Mouse (Mus musculus) heart, embryonic 14.5 days (tissue): ENCODE measurements at regions not wholly inside any gene's neighbourhood (a gene's known extent, or its start where the extent isn't known, plus 50 kb on each side); places are given as distances from the start of the nearest gene placed in this dataset.

Source experiments
- ATAC-seq: fragments of 200-750 bp; cut with Nextera tagmentation; 2 replicates; pipeline ENCODE4 v1.8.0; 2017; ENCODE audit warnings: low read depth, moderate TSS enrichment; ENCODE audit not compliant: insufficient number of reproducible peaks, insufficient read depth, low FRiP score
- H3K27ac ChIP-seq, 2 experiments: fragments of 200-500 bp in 1 of 2; fragments of 300-500 bp in 1 of 2; sonication (generic) in 1 of 2; replicated peaks in 1 of 2; 2 replicates each; pipeline ENCODE4 v1.5.1; 2012 to 2014; ENCODE audit warnings: low read depth in 2 of 2, low read length in 2 of 2, control low read depth in 1 of 2, mild to moderate bottlenecking in 1 of 2, mixed read lengths in 1 of 2; ENCODE audit not compliant: control insufficient read depth in 1 of 2, insufficient read depth in 1 of 2
- H3K27me3 ChIP-seq: fragments of 300-500 bp; sonication (generic); 2 replicates; pipeline ENCODE4 v1.6.1; 2014; ENCODE audit warnings: mild to moderate bottlenecking, low read length, control low read depth; ENCODE audit not compliant: control insufficient read depth, insufficient read depth
- H3K36me3 ChIP-seq: fragments of 300-500 bp; sonication (generic); 2 replicates; pipeline ENCODE4 v1.6.1; 2014; ENCODE audit warnings: mild to moderate bottlenecking, control low read depth, low read length, mixed read lengths; ENCODE audit not compliant: control insufficient read depth, insufficient read depth
- H3K4me1 ChIP-seq, 2 experiments: fragments of 200-500 bp in 1 of 2; fragments of 300-500 bp in 1 of 2; sonication (generic) in 1 of 2; 2 replicates each; pipeline ENCODE4 v1.6.1; 2012 to 2014; ENCODE audit warnings: low read length in 2 of 2, control low read depth in 1 of 2, mixed read lengths in 1 of 2; ENCODE audit not compliant: control insufficient read depth in 2 of 2, insufficient read depth in 2 of 2
- H3K4me2 ChIP-seq: fragments of 300-500 bp; sonication (generic); 2 replicates; pipeline ENCODE4 v1.6.1; 2014; ENCODE audit warnings: mild to moderate bottlenecking, low read length
- H3K4me3 ChIP-seq, 2 experiments: fragments of 200-500 bp in 1 of 2; fragments of 300-500 bp in 1 of 2; sonication (generic) in 1 of 2; 2 replicates each; pipeline ENCODE4 v1.5.1; 2012 to 2014; ENCODE audit warnings: low read length in 2 of 2, mild to moderate bottlenecking in 2 of 2, control low read depth in 1 of 2, low read depth in 1 of 2, moderate library complexity in 1 of 2; ENCODE audit not compliant: control insufficient read depth in 1 of 2, insufficient read depth in 1 of 2
- H3K9ac ChIP-seq: fragments of 300-500 bp; sonication (generic); 2 replicates; pipeline ENCODE4 v1.6.1; 2014; ENCODE audit warnings: mild to moderate bottlenecking, low read length
- H3K9me3 ChIP-seq: fragments of 300-500 bp; sonication (generic); 2 replicates; pipeline ENCODE4 v1.6.1; 2016; ENCODE audit warnings: low read length, control low read depth; ENCODE audit not compliant: control insufficient read depth
- WGBS: fragments of 180-500 bp; shearing (Covaris S2); extraction: QIAGEN DNeasy Blood & Tissue Kit; methylation state at CpG from one replicate; pipeline ENCODE4 v1.1.7; 2014; 5-methylcytosine and 5-hydroxymethylcytosine counted together

GRCm38 (mm10) chr9:61253761-61254160 lies 118.4 kb upstream of the Tle3 start:
- WGBS = 69% methylated on average over 3 of the region's 3 CpGs
- Histone ChIP-seq H3K4me1 (no peaks in the 10 kb centered on the region), H3K4me3 (no peak overlapping the region), H3K36me3 (no peaks in the 10 kb centered on the region), H3K27me3 (peaks cover 7% of the 10 kb centered on the region; the same call in 1 of the 2 replicates), H3K9me3 (peaks cover 5% of the 10 kb centered on the region; the same call in 1 of the 2 replicates), H3K4me2 (no peak overlapping the region), H3K9ac (no peak overlapping the region), H3K27ac (no peak overlapping the region)
- ATAC-seq = no peak

GRCm38 (mm10) chr9:61257488-61257887 lies 114.7 kb upstream of the Tle3 start:
- no peak overlapping the region for H3K4me3 ChIP-seq
- H3K4me2 ChIP-seq = no peak overlapping the region
- ATAC-seq = no peak
- no peak overlapping the region for H3K27ac ChIP-seq
- 61% methylated on average over 4 of the region's 4 CpGs for WGBS
- peaks cover 0 to 6% of the 10 kb centered on the region in 2 experiments; a peak in 1 of 4 replicates for H3K4me1 ChIP-seq
- no peak overlapping the region for H3K9ac ChIP-seq
- H3K36me3 ChIP-seq = no peaks in the 10 kb centered on the region
- peaks cover 17% of the 10 kb centered on the region for H3K27me3 ChIP-seq
- peaks cover 5% of the 10 kb centered on the region; the same call in 1 of the 2 replicates for H3K9me3 ChIP-seq

GRCm38 (mm10) chr9:61258100-61258499 lies 114.1 kb upstream of the Tle3 start:
- H3K4me1 ChIP-seq = peaks cover 0 to 6% of the 10 kb centered on the region in 2 experiments; a peak in 1 of 4 replicates
- H3K36me3 ChIP-seq = no peaks in the 10 kb centered on the region
- no peak overlapping the region for H3K4me2 ChIP-seq
- peaks cover 5% of the 10 kb centered on the region; the same call in 1 of the 2 replicates for H3K9me3 ChIP-seq
- H3K4me3 ChIP-seq = no peak overlapping the region
- WGBS = 79% methylated on average over 5 of the region's 5 CpGs
- no peak for ATAC-seq
- peaks cover 19% of the 10 kb centered on the region for H3K27me3 ChIP-seq
- no peak overlapping the region for H3K27ac ChIP-seq
- no peak overlapping the region for H3K9ac ChIP-seq

GRCm38 (mm10) chr9:61259421-61260174 lies 112.6 kb upstream of the Tle3 start:
- H3K4me3 ChIP-seq = no peak overlapping the region
- peaks cover 0 to 6% of the 10 kb centered on the region in 2 experiments; a peak in 1 of 4 replicates for H3K4me1 ChIP-seq
- ATAC-seq = no peak
- WGBS = 18% methylated on average over 7 of the region's 7 CpGs
- H3K4me2 ChIP-seq = no peak overlapping the region
- H3K36me3 ChIP-seq = no peaks in the 10 kb centered on the region
- H3K27ac ChIP-seq = no peak overlapping the region
- H3K9me3 ChIP-seq = peaks cover 5% of the 10 kb centered on the region; the same call in 1 of the 2 replicates
- H3K9ac ChIP-seq = no peak overlapping the region
- peaks cover 20% of the 10 kb centered on the region for H3K27me3 ChIP-seq

- H3K27ac ChIP-seq = no peak overlapping the region
- H3K36me3 ChIP-seq = no peaks in the 10 kb centered on the region
- H3K4me2 ChIP-seq = no peak overlapping the region
- H3K9me3 ChIP-seq = peaks cover 10% of the 10 kb centered on the region; the same call in 1 of the 2 replicates
- H3K9ac ChIP-seq = no peak overlapping the region
- ATAC-seq = no peak
- H3K27me3 ChIP-seq = peaks cover 25% of the 10 kb centered on the region
- no peak overlapping the region for H3K4me3 ChIP-seq
- 67% methylated on average over 6 of the region's 6 CpGs for WGBS
- H3K4me1 ChIP-seq = peaks cover 0 to 6% of the 10 kb centered on the region in 2 experiments; a peak in 1 of 4 replicates
Measured at GRCm38 (mm10) chr9:61261263-61261662, 110.9 kb upstream of the Tle3 start.

GRCm38 (mm10) chr9:61261739-61262333 lies 110.3 kb upstream of the Tle3 start:
- H3K36me3 ChIP-seq = no peaks in the 10 kb centered on the region
- H3K27me3 ChIP-seq = peaks cover 31% of the 10 kb centered on the region
- no peak overlapping the region for H3K9ac ChIP-seq
- H3K4me2 ChIP-seq = no peak overlapping the region
- 51% methylated on average over 12 of the region's 12 CpGs for WGBS
- no peak overlapping the region for H3K4me3 ChIP-seq
- no peak for ATAC-seq
- peaks cover 0 to 6% of the 10 kb centered on the region in 2 experiments; a peak in 1 of 4 replicates for H3K4me1 ChIP-seq
- no peak overlapping the region for H3K27ac ChIP-seq
- H3K9me3 ChIP-seq = peaks cover 10% of the 10 kb centered on the region; the same call in 1 of the 2 replicates

- H3K27me3 ChIP-seq = peaks cover 35% of the 10 kb centered on the region
Measured at GRCm38 (mm10) chr9:61263335-61263734, 108.8 kb upstream of the Tle3 start.

More at GRCm38 (mm10) chr9:61263335-61263734, 108.8 kb upstream of the Tle3 start:
- H3K4me3 ChIP-seq = no peak overlapping the region
- ATAC-seq = no peak
- H3K27ac ChIP-seq = no peak overlapping the region
- peaks cover 0 to 6% of the 10 kb centered on the region in 2 experiments; a peak in 1 of 4 replicates for H3K4me1 ChIP-seq
- no peaks in the 10 kb centered on the region for H3K36me3 ChIP-seq
- H3K9ac ChIP-seq = no peak overlapping the region
- H3K4me2 ChIP-seq = no peak overlapping the region
- 78% methylated on average over 4 of the region's 4 CpGs for WGBS
- peaks cover 10% of the 10 kb centered on the region; the same call in 1 of the 2 replicates for H3K9me3 ChIP-seq
